Mouse (Mus musculus) forebrain, embryonic 11.5 days (tissue): Measurements from ENCODE around the gene H2-Eb2. TPM values are rescaled to one million over a fixed set of nuclear protein-coding genes. Genes with fewer than 3 reads are reported as not detected.

ENCODE experiments used
- ATAC-seq: fragments of 200-750 bp; cut with Nextera tagmentation; replicated peaks from 2 replicates; pipeline ENCODE4 v1.8.0; 2017; ENCODE audit warnings: moderate TSS enrichment; ENCODE audit not compliant: low FRiP score
- DNase-seq: peaks from one replicate; pipeline ENCODE4 v3.0.0-alpha.2; 2017; ENCODE audit warnings: low spot score
- H3K27ac ChIP-seq: fragments of 300-500 bp; sonication (generic); 2 replicates; pipeline ENCODE4 v1.5.1; 2014; ENCODE audit warnings: low read depth, low read length
- H3K27me3 ChIP-seq: fragments of 300-500 bp; sonication (generic); 2 replicates; pipeline ENCODE4 v1.6.1; 2014; ENCODE audit warnings: mild to moderate bottlenecking, low read length, mixed read lengths; ENCODE audit not compliant: control insufficient read depth, insufficient read depth
- H3K36me3 ChIP-seq: fragments of 300-500 bp; sonication (generic); 2 replicates; pipeline ENCODE4 v1.6.1; 2014; ENCODE audit warnings: mild to moderate bottlenecking, low read length, moderate library complexity, mixed read lengths; ENCODE audit not compliant: control insufficient read depth, insufficient read depth
- H3K4me1 ChIP-seq: fragments of 300-500 bp; sonication (generic); replicated peaks from 2 replicates; pipeline ENCODE4 v1.6.1; 2014; ENCODE audit warnings: low read length, mixed read lengths; ENCODE audit not compliant: control insufficient read depth, insufficient read depth
- H3K4me2 ChIP-seq: fragments of 300-500 bp; sonication (generic); 2 replicates; pipeline ENCODE4 v1.6.1; 2014; ENCODE audit warnings: low read depth, mild to moderate bottlenecking, low read length, moderate library complexity, mixed read lengths; ENCODE audit not compliant: severe bottlenecking
- H3K4me3 ChIP-seq: fragments of 300-500 bp; sonication (generic); 2 replicates; pipeline ENCODE4 v1.5.1; 2014; ENCODE audit warnings: low read depth, low read length
- H3K9ac ChIP-seq: fragments of 300-500 bp; sonication (generic); 2 replicates; pipeline ENCODE4 v1.6.1; 2014; ENCODE audit warnings: low read length
- H3K9me3 ChIP-seq: fragments of 300-500 bp; sonication (generic); 2 replicates; pipeline ENCODE4 v1.6.1; 2016; ENCODE audit warnings: low read length, mixed read lengths; ENCODE audit not compliant: control insufficient read depth
- WGBS: fragments of 180-500 bp; shearing (Covaris S2); extraction: QIAGEN DNeasy Blood & Tissue Kit; methylation state at CpG from one replicate; pipeline ENCODE4 v1.1.7; 2014; 5-methylcytosine and 5-hydroxymethylcytosine counted together
- polyA plus RNA-seq: library from polyadenylated mRNA; unstranded; fragments of >200 nt; fragmentation: Nextera tagmentation; extraction: Ambion mirVana; gene quantifications from 2 replicates; pipeline ENCODE4 v1.2.1, GENCODE M21; 2014

Gene H2-Eb2
- polyA plus RNA-seq, 1 experiment from 2014 or later, result not detected

DNA sequence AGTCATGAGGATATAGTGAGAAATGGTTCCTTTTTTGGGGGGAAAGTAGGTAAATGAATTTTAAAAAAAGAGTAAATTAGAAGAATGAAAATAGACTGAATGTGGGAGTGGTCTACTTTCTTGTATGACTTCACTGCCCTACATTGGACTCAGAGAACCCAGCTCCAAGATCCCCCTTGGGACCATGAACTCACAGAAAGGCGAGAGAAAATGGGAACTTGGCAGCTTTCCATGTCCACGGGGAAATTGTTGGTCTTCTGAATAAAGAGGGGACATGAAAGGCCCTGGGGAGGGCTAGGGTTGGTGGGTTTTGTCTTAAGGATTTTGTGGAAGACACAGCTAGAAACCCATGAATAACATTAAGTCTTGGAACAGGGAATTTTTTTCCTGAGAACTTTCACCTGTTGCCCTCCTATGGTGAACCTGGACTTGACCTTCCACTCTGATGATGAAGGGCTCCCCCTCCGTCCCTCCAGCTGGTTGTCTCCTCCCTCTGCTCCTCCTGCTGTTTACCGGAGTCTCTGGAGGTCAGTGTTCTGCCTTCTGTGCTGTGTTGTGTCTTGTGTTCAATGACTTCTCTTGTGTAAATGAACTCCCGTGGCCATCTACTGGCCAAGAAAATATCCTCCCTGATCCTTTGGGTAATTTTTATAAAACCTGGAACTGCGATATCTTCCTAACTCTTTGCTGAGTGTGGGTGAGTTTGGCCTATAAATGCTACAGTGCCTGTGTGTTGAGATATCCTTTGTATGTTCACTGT lies 52.2 kb downstream of the H2-Eb2 start:
- Histone ChIP-seq H3K4me1 (no peaks in the 10 kb centered on the region), H3K9me3 (no peaks in the 10 kb centered on the region), H3K36me3 (no peaks in the 10 kb centered on the region), H3K4me3 (no peak overlapping the region), H3K4me2 (no peak overlapping the region), H3K9ac (no peak overlapping the region), H3K27ac (no peak overlapping the region), H3K27me3 (no peaks in the 10 kb centered on the region)
- ATAC-seq (no peak), DNase-seq (no peak)
- 67% methylated on average over 6 of the region's 6 CpGs for WGBS

DNA sequence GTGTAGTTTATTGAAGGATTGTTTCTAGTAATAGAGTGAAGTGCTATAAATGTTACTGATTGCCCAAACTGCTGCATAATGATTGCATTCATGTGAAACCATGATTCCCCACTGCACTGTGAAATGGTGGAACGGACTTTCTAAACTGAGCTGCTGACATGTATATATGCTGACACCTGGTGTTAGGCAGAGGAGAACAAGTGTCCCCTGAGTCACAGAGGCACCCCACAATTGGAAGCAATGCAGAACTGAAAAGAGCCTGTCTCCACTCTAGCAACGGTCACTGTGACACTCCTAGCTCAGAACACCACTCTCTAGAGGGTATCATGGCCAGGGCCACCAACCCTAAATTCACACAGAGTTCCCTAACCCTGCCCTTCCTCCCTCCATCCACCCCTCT lies 53.3 kb downstream of the H2-Eb2 start:
- Histone ChIP-seq H3K4me3 (no peak overlapping the region), H3K9me3 (no peaks in the 10 kb centered on the region), H3K27me3 (no peaks in the 10 kb centered on the region), H3K4me1 (no peaks in the 10 kb centered on the region), H3K27ac (no peak overlapping the region), H3K9ac (no peak overlapping the region), H3K36me3 (no peaks in the 10 kb centered on the region), H3K4me2 (no peak overlapping the region)
- ATAC-seq, result no peak
- WGBS, result 84% methylated on average over 2 of the region's 2 CpGs
- DNase-seq, result no peak

DNA sequence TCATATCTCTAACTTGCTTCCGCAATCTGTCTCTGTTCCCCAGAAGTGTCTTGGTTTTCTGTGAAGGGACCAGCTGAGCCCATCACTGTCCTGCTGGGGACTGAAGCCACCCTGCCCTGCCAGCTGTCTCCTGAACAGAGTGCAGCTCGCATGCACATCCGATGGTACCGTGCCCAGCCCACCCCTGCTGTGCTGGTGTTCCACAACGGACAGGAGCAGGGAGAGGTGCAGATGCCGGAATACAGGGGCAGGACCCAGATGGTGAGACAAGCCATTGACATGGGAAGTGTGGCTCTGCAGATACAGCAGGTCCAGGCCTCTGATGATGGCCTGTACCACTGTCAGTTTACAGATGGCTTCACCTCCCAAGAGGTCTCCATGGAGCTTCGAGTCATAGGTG lies 54.0 kb downstream of the H2-Eb2 start:
- Histone ChIP-seq H3K36me3 (no peaks in the 10 kb centered on the region), H3K9ac (no peak overlapping the region), H3K4me1 (no peaks in the 10 kb centered on the region), H3K4me2 (no peak overlapping the region), H3K27me3 (no peaks in the 10 kb centered on the region), H3K9me3 (no peaks in the 10 kb centered on the region), H3K4me3 (no peak overlapping the region), H3K27ac (no peak overlapping the region)
- 83% methylated on average over 7 of the region's 7 CpGs for WGBS
- ATAC-seq (no peak), DNase-seq (no peak)

DNA sequence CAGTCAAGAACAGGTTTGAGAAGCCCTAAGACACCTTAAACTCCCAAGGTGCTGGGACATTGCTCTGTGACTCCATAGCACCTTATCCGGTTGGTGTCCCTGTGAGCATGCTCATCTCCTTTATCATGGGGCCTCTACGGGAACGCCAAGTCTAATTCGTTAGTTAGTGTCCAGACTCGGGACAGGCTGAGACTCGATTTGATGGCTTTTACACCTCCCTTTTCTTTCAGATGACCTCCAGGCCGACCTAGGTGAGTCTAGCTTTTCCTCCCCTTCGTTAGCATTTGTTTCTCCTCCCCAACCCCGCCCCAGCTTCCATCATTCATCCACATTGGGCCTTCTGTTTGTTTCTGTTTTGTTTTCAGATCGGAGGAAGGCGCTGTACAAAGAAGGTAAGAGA lies 56.4 kb downstream of the H2-Eb2 start:
- 70% methylated on average over 11 of the region's 11 CpGs for WGBS
- no peak for ATAC-seq

DNA sequence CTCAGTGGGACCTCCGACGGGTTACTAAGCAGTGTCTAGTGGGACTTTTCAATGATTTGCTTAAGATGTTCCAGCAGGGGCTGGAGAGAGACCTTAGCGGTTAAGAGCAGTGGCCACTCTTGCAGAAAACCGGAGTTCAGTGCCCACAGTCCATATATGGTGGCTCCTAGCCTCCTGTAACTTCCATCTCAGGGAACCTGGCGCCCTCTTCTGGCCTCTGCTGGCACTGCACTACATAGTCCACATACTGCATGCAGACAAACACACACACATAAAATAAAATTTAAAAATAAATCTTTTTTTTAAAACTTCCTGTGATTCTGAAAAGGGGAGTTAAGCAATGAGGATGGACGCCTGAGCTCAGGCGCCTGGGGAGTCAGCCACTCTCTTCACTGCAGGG lies 57.7 kb downstream of the H2-Eb2 start:
- Histone ChIP-seq H3K4me3 (no peak overlapping the region), H3K4me2 (no peak overlapping the region), H3K9ac (no peak overlapping the region), H3K9me3 (no peaks in the 10 kb centered on the region), H3K36me3 (no peaks in the 10 kb centered on the region), H3K27me3 (no peaks in the 10 kb centered on the region), H3K4me1 (no peaks in the 10 kb centered on the region), H3K27ac (no peak overlapping the region)
- ATAC-seq (no peak), DNase-seq (no peak)
- 76% methylated on average over 7 of the region's 7 CpGs for WGBS

More for the DNA sequence above, 56.4 kb downstream of the H2-Eb2 start:
- H3K4me1 ChIP-seq, result no peaks in the 10 kb centered on the region
- H3K4me3 ChIP-seq, result no peak overlapping the region
- no peak overlapping the region for H3K4me2 ChIP-seq
- no peaks in the 10 kb centered on the region for H3K36me3 ChIP-seq
- H3K27me3 ChIP-seq, result no peaks in the 10 kb centered on the region
- no peak overlapping the region for H3K9ac ChIP-seq
- no peaks in the 10 kb centered on the region for H3K9me3 ChIP-seq
- no peak overlapping the region for H3K27ac ChIP-seq
- no peak for DNase-seq

DNA sequence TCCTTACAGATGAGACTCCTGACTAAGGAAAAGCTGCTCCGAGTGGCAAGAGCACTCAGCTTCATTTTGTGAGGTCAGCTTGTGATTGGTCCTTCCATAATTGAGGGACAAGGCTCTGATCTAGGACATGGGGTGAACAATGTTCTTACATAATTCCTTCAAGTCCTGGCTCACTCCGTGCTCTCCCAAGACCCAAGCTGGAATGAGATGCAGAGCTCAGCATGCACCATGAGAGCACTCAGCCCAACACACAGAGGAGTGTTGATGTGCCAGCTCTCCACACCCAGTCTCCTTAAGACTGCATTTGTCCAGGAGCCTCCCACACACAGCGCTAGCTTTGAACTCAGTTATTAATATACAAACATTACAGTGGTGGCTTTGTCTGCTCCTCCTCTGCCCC lies 59.2 kb downstream of the H2-Eb2 start:
- no peaks in the 10 kb centered on the region for H3K27me3 ChIP-seq
- no peak overlapping the region for H3K4me2 ChIP-seq
- H3K9ac ChIP-seq, result no peak overlapping the region
- H3K36me3 ChIP-seq, result no peaks in the 10 kb centered on the region
- 78% methylated on average over 3 of the region's 3 CpGs for WGBS
- H3K4me1 ChIP-seq, result no peaks in the 10 kb centered on the region
- H3K9me3 ChIP-seq, result no peaks in the 10 kb centered on the region
- no peak overlapping the region for H3K4me3 ChIP-seq
- H3K27ac ChIP-seq, result no peak overlapping the region
- DNase-seq, result no peak
- no peak for ATAC-seq

DNA sequence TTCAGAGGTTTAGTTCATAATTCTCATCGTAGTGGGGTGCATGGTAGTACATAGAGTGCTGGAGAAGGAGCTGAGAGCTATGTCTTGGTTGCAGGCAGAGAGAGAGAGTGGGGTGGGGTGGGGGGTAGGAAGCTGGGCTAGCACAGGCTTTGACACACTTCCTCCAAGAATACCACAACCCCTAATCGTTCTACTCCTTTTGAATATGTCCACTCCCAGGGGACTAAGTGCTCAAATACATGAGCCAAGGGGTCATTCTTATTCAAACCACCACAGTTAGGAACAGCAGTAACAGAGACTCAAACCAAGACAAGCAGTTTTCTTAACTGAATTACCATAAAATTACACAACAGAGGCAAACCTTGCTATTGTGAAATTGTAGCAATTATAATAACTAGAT lies 61.2 kb downstream of the H2-Eb2 start:
- WGBS, result 77% methylated on average over 2 of the region's 2 CpGs
- H3K4me1 ChIP-seq, result no peaks in the 10 kb centered on the region
- H3K36me3 ChIP-seq, result no peaks in the 10 kb centered on the region
- H3K9ac ChIP-seq, result no peak overlapping the region
- H3K27me3 ChIP-seq, result no peaks in the 10 kb centered on the region; the same call in 1 of the 2 replicates
- no peak overlapping the region for H3K27ac ChIP-seq
- H3K4me3 ChIP-seq, result no peak overlapping the region
- DNase-seq (no peak), ATAC-seq (no peak)
- no peak overlapping the region for H3K4me2 ChIP-seq
- H3K9me3 ChIP-seq, result no peaks in the 10 kb centered on the region

DNA sequence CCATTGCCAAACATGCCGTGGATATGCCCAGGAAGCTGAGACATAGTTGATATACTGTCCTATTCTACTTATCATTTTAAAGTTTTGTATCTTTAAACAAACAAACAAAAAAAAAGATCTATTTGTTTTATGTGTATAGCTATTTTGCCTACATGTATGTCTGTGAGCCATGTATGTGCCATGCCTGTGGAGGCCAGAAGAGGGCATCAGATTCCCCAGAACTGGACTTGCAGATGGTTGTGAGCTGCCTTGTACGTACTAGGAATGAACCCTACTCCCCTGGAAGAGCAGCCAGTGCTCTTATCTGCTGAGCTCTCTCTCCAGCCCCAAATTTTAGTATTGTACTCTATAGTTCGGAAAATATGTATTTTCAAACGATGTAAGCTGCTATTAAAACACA lies 63.0 kb downstream of the H2-Eb2 start:
- WGBS, result 31% methylated on average over 4 of the region's 4 CpGs
- Histone ChIP-seq H3K9ac (no peak overlapping the region), H3K36me3 (no peaks in the 10 kb centered on the region), H3K4me1 (no peaks in the 10 kb centered on the region), H3K9me3 (no peaks in the 10 kb centered on the region), H3K27ac (no peak overlapping the region), H3K27me3 (no peaks in the 10 kb centered on the region; the same call in 1 of the 2 replicates), H3K4me2 (no peak overlapping the region), H3K4me3 (no peak overlapping the region)
- no peak for ATAC-seq
- no peak for DNase-seq
